Mouse (Mus musculus) midbrain, embryonic 15.5 days (tissue): ENCODE measurements around the gene Fam187b. TPM values are rescaled to one million over a fixed set of nuclear protein-coding genes. Genes with fewer than 3 reads are reported as not detected.

Experiments
- ATAC-seq: fragments of 200-750 bp; cut with Nextera tagmentation; replicated peaks from 2 replicates; pipeline ENCODE4 v1.8.0; 2017; ENCODE audit warnings: moderate TSS enrichment
- H3K27ac ChIP-seq: fragments of 300-500 bp; sonication (generic); 2 replicates; pipeline ENCODE4 v1.5.1; 2015; ENCODE audit warnings: mild to moderate bottlenecking, inconsistent platforms
- H3K27me3 ChIP-seq: fragments of 300-500 bp; sonication (generic); replicated peaks from 2 replicates; pipeline ENCODE4 v1.6.1; 2015; ENCODE audit warnings: inconsistent platforms
- H3K36me3 ChIP-seq: fragments of 300-500 bp; sonication (generic); replicated peaks from 2 replicates; pipeline ENCODE4 v1.6.1; 2015; ENCODE audit warnings: inconsistent platforms
- H3K4me1 ChIP-seq: fragments of 300-500 bp; sonication (generic); 2 replicates; pipeline ENCODE4 v1.6.1; 2015; ENCODE audit warnings: inconsistent platforms
- H3K4me2 ChIP-seq: fragments of 300-500 bp; sonication (generic); 2 replicates; pipeline ENCODE4 v1.6.1; 2015; ENCODE audit warnings: inconsistent platforms, mild to moderate bottlenecking, moderate library complexity
- H3K4me3 ChIP-seq: fragments of 300-500 bp; sonication (generic); 2 replicates; pipeline ENCODE4 v1.5.1; 2015; ENCODE audit warnings: mild to moderate bottlenecking, inconsistent platforms
- H3K9ac ChIP-seq: fragments of 300-500 bp; sonication (generic); 2 replicates; pipeline ENCODE4 v1.6.1; 2015; ENCODE audit warnings: mild to moderate bottlenecking, inconsistent platforms
- H3K9me3 ChIP-seq: fragments of 300-500 bp; sonication (generic); 2 replicates; pipeline ENCODE4 v1.6.1; 2016; ENCODE audit warnings: inconsistent platforms
- WGBS: fragments of 180-500 bp; shearing (Covaris S2); methylation state at CpG from one replicate; pipeline ENCODE4 v1.1.7; 2015; ENCODE audit warnings: mixed read lengths; 5-methylcytosine and 5-hydroxymethylcytosine counted together
- polyA plus RNA-seq: library from polyadenylated mRNA; unstranded; fragments of >200 nt; fragmentation: Nextera tagmentation; extraction: Ambion mirVana; gene quantifications from 2 replicates; pipeline ENCODE4 v1.2.1, GENCODE M21; 2015

The Fam187b gene
- polyA plus RNA-seq, 1 experiment from 2014 or later, result 0.68 TPM

GRCm38 (mm10) chr7:30988519-30989162 is 15.1 kb downstream of the Fam187b start:
- Histone ChIP-seq H3K4me2 (no peak overlapping the region), H3K9me3 (no peaks in the 10 kb centered on the region), H3K36me3 (no peaks in the 10 kb centered on the region), H3K9ac (no peak overlapping the region), H3K4me1 (no peaks in the 10 kb centered on the region), H3K4me3 (no peak overlapping the region), H3K27me3 (no peaks in the 10 kb centered on the region), H3K27ac (no peak overlapping the region)
- 85% methylated on average over 4 of the region's 4 CpGs for WGBS
- no peak for ATAC-seq

DNA sequence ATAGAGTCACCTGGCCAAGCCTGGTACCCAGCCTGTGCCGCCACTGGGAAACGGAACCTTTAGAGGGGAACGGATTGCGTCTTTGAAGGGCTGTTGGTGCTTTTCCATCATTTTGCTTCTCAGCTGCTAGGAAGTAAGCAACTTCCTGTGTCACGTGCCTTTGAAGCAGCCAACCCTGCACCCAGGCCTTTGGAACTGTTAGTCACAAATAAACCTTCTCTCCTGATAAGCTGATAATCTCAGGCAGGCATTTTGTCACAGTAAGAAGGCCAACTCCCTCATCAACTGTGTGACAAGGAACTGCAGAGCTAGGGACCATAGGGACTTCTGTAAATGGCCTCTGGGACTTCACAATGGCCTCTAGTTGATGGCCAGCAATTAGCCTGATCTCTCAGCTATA is 18.6 kb downstream of the Fam187b start:
- Histone ChIP-seq H3K9ac (no peak overlapping the region), H3K27me3 (no peaks in the 10 kb centered on the region), H3K36me3 (no peaks in the 10 kb centered on the region), H3K9me3 (no peaks in the 10 kb centered on the region), H3K4me3 (no peak overlapping the region), H3K4me1 (no peaks in the 10 kb centered on the region), H3K27ac (no peak overlapping the region), H3K4me2 (no peak overlapping the region)
- WGBS, result 84% methylated on average over 5 of the region's 5 CpGs
- ATAC-seq, result no peak

DNA sequence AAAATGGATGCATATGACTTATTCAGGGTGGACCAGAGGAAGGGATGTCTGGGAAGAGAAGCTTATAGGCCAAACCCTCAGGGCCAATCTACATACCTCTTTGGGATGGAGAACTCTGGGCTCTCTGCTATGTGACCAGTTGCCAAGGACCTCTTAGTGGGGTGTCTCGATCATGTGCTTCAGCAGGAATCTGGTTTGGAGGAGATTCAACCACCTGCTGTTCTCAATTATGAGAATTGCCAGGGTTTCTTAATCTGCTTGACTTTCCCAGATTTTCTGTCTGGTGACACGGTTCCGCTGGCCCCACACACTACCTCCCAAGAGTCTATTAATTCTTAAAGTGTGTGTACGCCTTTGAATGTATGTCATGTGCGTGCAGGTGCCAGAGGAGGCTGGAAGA is 20.4 kb downstream of the Fam187b start:
- no peaks in the 10 kb centered on the region for H3K9me3 ChIP-seq
- H3K4me1 ChIP-seq, result no peaks in the 10 kb centered on the region
- H3K36me3 ChIP-seq, result no peaks in the 10 kb centered on the region
- no peak overlapping the region for H3K27ac ChIP-seq
- no peak overlapping the region for H3K4me3 ChIP-seq
- no peaks in the 10 kb centered on the region for H3K27me3 ChIP-seq
- ATAC-seq, result no peak
- no peak overlapping the region for H3K4me2 ChIP-seq
- WGBS, result 85% methylated on average over 5 of the region's 5 CpGs
- H3K9ac ChIP-seq, result no peak overlapping the region

DNA sequence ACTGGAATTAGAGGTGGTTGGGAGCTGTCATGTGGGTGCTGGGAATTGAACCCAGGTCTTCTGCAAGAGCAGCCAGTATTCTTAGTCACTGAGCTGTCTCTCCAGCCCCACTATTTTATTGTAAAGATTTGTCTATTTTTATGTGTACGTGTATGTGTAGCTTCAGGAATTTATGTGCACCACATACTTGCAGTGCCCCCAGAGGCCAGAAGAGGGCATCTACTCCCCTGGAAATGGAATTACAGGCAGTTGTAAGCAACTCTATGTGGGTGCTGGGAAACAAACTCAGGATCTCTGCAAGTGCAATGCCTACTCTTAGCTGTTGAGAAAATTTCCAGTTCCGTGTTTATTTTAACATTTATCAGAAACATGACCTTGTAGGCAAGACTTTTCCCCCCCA is 22.9 kb downstream of the Fam187b start:
- ATAC-seq, result no peak
- Histone ChIP-seq H3K27ac (no peak overlapping the region), H3K4me3 (no peak overlapping the region), H3K36me3 (no peaks in the 10 kb centered on the region), H3K4me2 (no peak overlapping the region), H3K4me1 (no peaks in the 10 kb centered on the region), H3K27me3 (no peaks in the 10 kb centered on the region), H3K9ac (no peak overlapping the region), H3K9me3 (no peaks in the 10 kb centered on the region)
- 89% methylated on average over 2 of the region's 2 CpGs for WGBS

GRCm38 (mm10) chr7:31000505-31001020 is 27.0 kb downstream of the Fam187b start:
- Histone ChIP-seq H3K36me3 (no peaks in the 10 kb centered on the region), H3K27ac (no peak overlapping the region), H3K4me2 (no peak overlapping the region), H3K4me3 (no peak overlapping the region), H3K27me3 (no peaks in the 10 kb centered on the region), H3K9ac (no peak overlapping the region), H3K9me3 (no peaks in the 10 kb centered on the region), H3K4me1 (no peaks in the 10 kb centered on the region)
- WGBS, result 56% methylated on average over 7 of the region's 7 CpGs
- no peak for ATAC-seq

- H3K27ac ChIP-seq, result no peak overlapping the region
- WGBS, result 88% methylated on average over 8 of the region's 8 CpGs
- no peak overlapping the region for H3K9ac ChIP-seq
- no peaks in the 10 kb centered on the region for H3K9me3 ChIP-seq
- H3K27me3 ChIP-seq, result no peaks in the 10 kb centered on the region
- no peaks in the 10 kb centered on the region for H3K36me3 ChIP-seq
- no peak overlapping the region for H3K4me2 ChIP-seq
- no peak overlapping the region for H3K4me3 ChIP-seq
- no peak for ATAC-seq
- no peaks in the 10 kb centered on the region for H3K4me1 ChIP-seq
Measured at GRCm38 (mm10) chr7:31002650-31003049, 29.1 kb downstream of the Fam187b start.

- Histone ChIP-seq H3K4me3 (no peak overlapping the region), H3K4me1 (no peaks in the 10 kb centered on the region), H3K36me3 (no peaks in the 10 kb centered on the region), H3K9ac (no peak overlapping the region), H3K27ac (no peak overlapping the region), H3K9me3 (no peaks in the 10 kb centered on the region), H3K27me3 (no peaks in the 10 kb centered on the region), H3K4me2 (no peak overlapping the region)
- whole genome bisulfite sequencing, result 79% methylated on average over 1 of the region's 1 CpGs
- no peak for ATAC-seq
Measured at GRCm38 (mm10) chr7:31007775-31008174, 34.2 kb downstream of the Fam187b start.

DNA sequence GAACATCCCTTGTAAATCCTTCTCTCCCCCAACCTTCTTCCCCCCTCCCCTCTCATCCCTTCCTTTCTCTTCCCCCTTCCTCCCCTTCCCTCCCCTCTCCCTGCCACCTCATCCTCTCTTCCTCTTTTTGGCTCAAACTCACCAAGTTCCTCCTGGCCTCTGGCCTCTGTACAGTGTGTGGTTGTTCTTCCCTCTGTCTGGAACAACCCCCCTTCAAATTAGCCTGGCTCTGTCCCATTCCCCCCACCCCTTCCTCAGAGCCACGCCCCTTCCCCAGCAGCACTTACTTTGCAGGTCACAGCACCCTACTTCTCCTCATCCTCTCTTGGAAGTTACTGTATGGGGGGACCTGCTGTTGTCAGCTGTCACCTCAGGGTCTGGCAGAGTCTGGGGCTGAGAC is 34.6 kb downstream of the Fam187b start:
- no peaks in the 10 kb centered on the region for H3K36me3 ChIP-seq
- no peaks in the 10 kb centered on the region for H3K4me1 ChIP-seq
- no peak overlapping the region for H3K27ac ChIP-seq
- H3K27me3 ChIP-seq, result no peaks in the 10 kb centered on the region
- no peak overlapping the region for H3K4me2 ChIP-seq
- H3K9me3 ChIP-seq, result no peaks in the 10 kb centered on the region
- WGBS, result 65% methylated on average over 1 of the region's 1 CpGs
- no peak overlapping the region for H3K4me3 ChIP-seq
- no peak overlapping the region for H3K9ac ChIP-seq
- no peak for ATAC-seq

- Histone ChIP-seq H3K4me3 (no peak overlapping the region), H3K27me3 (no peaks in the 10 kb centered on the region), H3K4me1 (no peaks in the 10 kb centered on the region), H3K27ac (no peak overlapping the region), H3K36me3 (no peaks in the 10 kb centered on the region), H3K9ac (no peak overlapping the region), H3K4me2 (no peak overlapping the region), H3K9me3 (no peaks in the 10 kb centered on the region)
- 79% methylated on average over 3 of the region's 3 CpGs for WGBS
- no peak for ATAC-seq
Measured at GRCm38 (mm10) chr7:31008889-31009288, 35.3 kb downstream of the Fam187b start.

GRCm38 (mm10) chr7:31012971-31013370 is 39.4 kb downstream of the Fam187b start:
- H3K4me3 ChIP-seq, result no peak overlapping the region
- no peak overlapping the region for H3K4me2 ChIP-seq
- WGBS, result 74% methylated on average over 5 of the region's 5 CpGs
- no peak overlapping the region for H3K27ac ChIP-seq
- H3K4me1 ChIP-seq, result peaks cover 4% of the 10 kb centered on the region; the same call in 1 of the 2 replicates
- ATAC-seq, result no peak
- no peaks in the 10 kb centered on the region for H3K9me3 ChIP-seq
- H3K27me3 ChIP-seq, result no peaks in the 10 kb centered on the region
- H3K36me3 ChIP-seq, result no peaks in the 10 kb centered on the region
- no peak overlapping the region for H3K9ac ChIP-seq

- Histone ChIP-seq H3K27ac (no peak overlapping the region), H3K36me3 (no peaks in the 10 kb centered on the region), H3K4me2 (no peak overlapping the region), H3K9me3 (no peaks in the 10 kb centered on the region), H3K4me3 (no peak overlapping the region), H3K4me1 (peaks cover 4% of the 10 kb centered on the region; the same call in 1 of the 2 replicates), H3K27me3 (no peaks in the 10 kb centered on the region), H3K9ac (no peak overlapping the region)
- 64% methylated on average over 10 of the region's 10 CpGs for WGBS
- ATAC-seq, result no peak
Measured at GRCm38 (mm10) chr7:31017104-31017901, 43.7 kb downstream of the Fam187b start.

GRCm38 (mm10) chr7:31028609-31029008 is 55.0 kb downstream of the Fam187b start:
- H3K4me1 ChIP-seq, result no peaks in the 10 kb centered on the region
- H3K4me2 ChIP-seq, result no peak overlapping the region
- 82% methylated on average over 8 of the region's 8 CpGs for WGBS

DNA sequence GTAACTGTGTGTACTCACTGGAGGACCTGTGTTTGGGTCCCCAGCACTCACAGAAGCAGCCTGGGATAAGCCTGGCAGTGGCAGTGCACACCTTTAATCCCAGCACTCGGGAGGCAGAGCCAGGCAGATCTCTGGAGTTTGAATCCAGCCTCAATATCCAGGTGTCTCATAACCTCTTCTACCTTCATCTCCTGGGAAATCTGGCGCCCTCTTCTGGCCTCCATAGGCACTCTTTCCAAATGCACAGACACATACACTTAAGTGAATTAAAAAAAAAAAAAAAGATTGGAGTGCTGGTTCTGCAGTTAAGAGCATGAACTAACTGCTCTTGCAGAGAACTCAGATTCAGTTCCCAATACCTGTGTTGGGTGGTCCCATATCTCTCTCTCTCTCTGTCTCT is 57.1 kb downstream of the Fam187b start:
- Histone ChIP-seq H3K27ac (no peak overlapping the region), H3K27me3 (no peaks in the 10 kb centered on the region), H3K9ac (no peak overlapping the region), H3K36me3 (no peaks in the 10 kb centered on the region), H3K4me2 (no peak overlapping the region), H3K4me1 (no peaks in the 10 kb centered on the region), H3K4me3 (no peak overlapping the region), H3K9me3 (no peaks in the 10 kb centered on the region)
- no peak for ATAC-seq
- WGBS, result 65% methylated on average over 2 of the region's 2 CpGs

More at GRCm38 (mm10) chr7:31028609-31029008, 55.0 kb downstream of the Fam187b start:
- ATAC-seq, result no peak
- H3K27ac ChIP-seq, result no peak overlapping the region
- H3K9ac ChIP-seq, result no peak overlapping the region
- H3K27me3 ChIP-seq, result no peaks in the 10 kb centered on the region
- H3K36me3 ChIP-seq, result no peaks in the 10 kb centered on the region
- H3K9me3 ChIP-seq, result no peaks in the 10 kb centered on the region
- H3K4me3 ChIP-seq, result no peak overlapping the region
